Mouse (Mus musculus): ENCODE results near the gene Nrp2.

DNA sequence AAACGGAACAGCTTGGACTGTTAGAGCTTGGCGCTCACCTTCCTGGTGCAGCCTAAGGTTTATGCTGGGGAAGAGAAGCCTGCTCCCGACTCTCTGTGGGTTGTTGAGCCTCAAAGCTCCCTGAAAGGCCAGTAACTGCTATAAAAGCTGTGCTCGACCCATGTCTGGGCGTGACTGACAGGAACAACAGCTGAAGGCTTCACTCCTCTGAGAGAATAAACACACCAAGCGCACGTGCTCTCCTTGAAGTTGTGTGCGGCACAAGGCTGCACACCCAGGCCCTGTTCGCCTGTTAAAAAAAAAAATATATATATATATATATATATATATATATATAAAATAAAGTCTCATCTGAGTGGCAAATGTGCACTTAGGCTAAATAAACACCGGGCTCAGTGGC is 84.5 kb downstream of the Nrp2 start:
- TF ChIP-seq ZC3H11A (IDR thresholded peaks at IDR 0.05; ENCODE audit: borderline replicate concordance, low read depth, low read length), result no peak
- TF ChIP-seq HCFC1 (IDR thresholded peaks at IDR 0.05; ENCODE audit: borderline replicate concordance, insufficient read depth, low read length), result no peak
